Mouse (Mus musculus) midbrain, embryonic 13.5 days (tissue): Measurements from ENCODE around the gene Gm21992. TPM values are rescaled to one million over a fixed set of nuclear protein-coding genes. Genes with fewer than 3 reads are reported as not detected.

Source experiments
- ATAC-seq: fragments of 200-750 bp; cut with Nextera tagmentation; 2 replicates; pipeline ENCODE4 v1.8.0; 2017; ENCODE audit warnings: mild to moderate bottlenecking, moderate TSS enrichment, moderate library complexity
- H3K27ac ChIP-seq: fragments of 300-500 bp; sonication (generic); 2 replicates; pipeline ENCODE4 v1.5.1; 2015; ENCODE audit warnings: inconsistent platforms, mild to moderate bottlenecking, moderate library complexity
- H3K27me3 ChIP-seq: fragments of 300-500 bp; sonication (generic); 2 replicates; pipeline ENCODE4 v1.6.1; 2015; ENCODE audit warnings: mild to moderate bottlenecking, inconsistent platforms
- H3K36me3 ChIP-seq: fragments of 300-500 bp; sonication (generic); 2 replicates; pipeline ENCODE4 v1.6.1; 2015; ENCODE audit warnings: mild to moderate bottlenecking, inconsistent platforms
- H3K4me1 ChIP-seq: fragments of 300-500 bp; sonication (generic); replicated peaks from 2 replicates; pipeline ENCODE4 v1.6.1; 2015; ENCODE audit warnings: inconsistent platforms
- H3K4me2 ChIP-seq: fragments of 300-500 bp; sonication (generic); replicated peaks from 2 replicates; pipeline ENCODE4 v1.6.1; 2015; ENCODE audit warnings: moderate library complexity, mild to moderate bottlenecking, inconsistent platforms
- H3K4me3 ChIP-seq: fragments of 300-500 bp; sonication (generic); replicated peaks from 2 replicates; pipeline ENCODE4 v1.5.1; 2015; ENCODE audit warnings: mild to moderate bottlenecking, inconsistent platforms
- H3K9ac ChIP-seq: fragments of 300-500 bp; sonication (generic); replicated peaks from 2 replicates; pipeline ENCODE4 v1.6.1; 2015; ENCODE audit warnings: mild to moderate bottlenecking, inconsistent platforms
- H3K9me3 ChIP-seq: fragments of 300-500 bp; sonication (generic); 2 replicates; pipeline ENCODE4 v1.6.1; 2016; ENCODE audit warnings: mild to moderate bottlenecking, inconsistent platforms
- WGBS: fragments of 180-500 bp; shearing (Covaris S2); methylation state at CpG from one replicate; pipeline ENCODE4 v1.1.7; 2015; 5-methylcytosine and 5-hydroxymethylcytosine counted together
- polyA plus RNA-seq: library from polyadenylated mRNA; unstranded; fragments of >200 nt; fragmentation: Nextera tagmentation; extraction: Ambion mirVana; gene quantifications from 2 replicates; pipeline ENCODE4 v1.2.1, GENCODE M21; 2015

Gm21992 gene
- polyA plus RNA-seq, 1 experiment from 2014 or later: 30.9 TPM

- H3K9me3 ChIP-seq: no peaks in the 10 kb centered on the region
- WGBS: 76% methylated on average over 9 of the region's 9 CpGs
- H3K4me1 ChIP-seq: no peaks in the 10 kb centered on the region
- ATAC-seq: no peak
- H3K27me3 ChIP-seq: no peaks in the 10 kb centered on the region
- peaks cover 97% of the 10 kb centered on the region for H3K36me3 ChIP-seq
- H3K4me2 ChIP-seq: no peak overlapping the region
- H3K4me3 ChIP-seq: no peak overlapping the region
- peak overlapping the region; percentile 15; the same call in 1 of the 2 replicates for H3K9ac ChIP-seq
- H3K27ac ChIP-seq: no peak overlapping the region
Observed at GRCm38 (mm10) chr19:4745057-4745456, 66.4 kb downstream of the Gm21992 start.

DNA sequence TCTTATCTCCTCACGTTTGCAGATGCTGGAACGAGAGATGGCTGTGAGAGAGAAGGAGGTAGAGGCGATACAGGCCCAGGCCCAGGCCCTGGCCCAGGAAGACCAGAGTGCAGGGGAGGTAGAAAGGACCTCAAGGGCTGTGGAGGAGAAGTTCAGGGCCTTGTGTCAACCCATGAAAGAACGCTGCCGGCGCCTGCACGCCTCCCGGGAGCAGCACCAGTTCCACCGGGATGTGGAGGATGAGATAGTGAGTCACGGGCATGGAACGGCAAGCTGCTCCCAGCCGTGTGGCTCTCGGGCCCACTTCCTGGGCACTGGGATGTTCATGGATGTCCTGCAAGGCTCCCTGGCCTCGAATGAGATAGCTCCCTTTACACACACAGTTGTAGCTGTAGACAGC lies 67.4 kb downstream of the Gm21992 start:
- no peaks in the 10 kb centered on the region for H3K4me1 ChIP-seq
- ATAC-seq: no peak
- no peak overlapping the region for H3K4me2 ChIP-seq
- no peaks in the 10 kb centered on the region for H3K27me3 ChIP-seq
- H3K9ac ChIP-seq: no peak overlapping the region
- peaks cover 97% of the 10 kb centered on the region for H3K36me3 ChIP-seq
- no peaks in the 10 kb centered on the region for H3K9me3 ChIP-seq
- no peak overlapping the region for H3K4me3 ChIP-seq
- WGBS: 79% methylated on average over 14 of the region's 14 CpGs
- H3K27ac ChIP-seq: no peak overlapping the region

DNA sequence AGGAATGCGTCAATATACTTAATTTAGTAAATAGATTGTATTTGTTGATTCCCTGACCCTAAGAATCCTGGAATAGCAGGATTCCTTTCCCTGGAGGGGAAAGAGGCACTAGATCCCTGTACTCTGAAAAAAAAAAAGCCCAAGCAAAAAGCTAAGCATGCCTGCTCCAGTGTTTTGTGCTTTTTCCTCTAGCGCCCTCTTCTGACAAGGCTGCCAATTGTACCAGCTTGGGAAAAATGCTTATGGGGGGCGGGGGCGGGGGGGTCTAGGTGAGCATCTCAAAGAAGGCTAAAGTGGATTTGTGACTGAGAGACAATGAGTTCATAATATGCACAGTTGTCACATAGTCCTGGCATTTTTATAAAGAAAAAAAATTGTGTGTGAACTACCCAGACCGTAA lies 67.9 kb downstream of the Gm21992 start:
- 37% methylated on average over 5 of the region's 5 CpGs for WGBS
- Histone ChIP-seq H3K36me3 (peaks cover 94% of the 10 kb centered on the region), H3K27me3 (no peaks in the 10 kb centered on the region), H3K9ac (no peak overlapping the region), H3K27ac (no peak overlapping the region), H3K4me2 (no peak overlapping the region), H3K4me3 (no peak overlapping the region), H3K4me1 (no peaks in the 10 kb centered on the region), H3K9me3 (no peaks in the 10 kb centered on the region)
- ATAC-seq: no peak

DNA sequence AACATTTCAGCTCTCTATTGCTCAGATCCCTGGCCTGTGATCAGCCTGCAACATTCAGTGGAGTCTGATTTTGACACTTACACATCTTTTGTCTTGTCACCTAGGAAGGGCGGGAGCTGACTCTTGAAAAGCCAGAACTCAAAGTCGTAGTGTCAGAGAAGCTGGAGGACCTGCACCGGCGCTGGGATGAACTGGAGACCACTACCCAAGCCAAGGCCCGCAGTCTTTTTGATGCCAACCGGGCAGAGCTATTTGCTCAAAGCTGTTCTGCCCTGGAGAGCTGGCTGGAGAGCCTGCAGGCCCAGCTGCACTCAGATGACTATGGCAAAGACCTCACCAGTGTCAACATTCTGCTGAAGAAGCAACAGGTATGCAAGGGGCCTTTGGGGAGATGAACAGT lies 69.2 kb downstream of the Gm21992 start:
- 93% methylated on average over 6 of the region's 6 CpGs for WGBS
- no peak for ATAC-seq
- no peak overlapping the region for H3K4me3 ChIP-seq
- no peak overlapping the region for H3K9ac ChIP-seq
- no peaks in the 10 kb centered on the region for H3K9me3 ChIP-seq
- H3K27ac ChIP-seq: no peak overlapping the region
- H3K4me1 ChIP-seq: no peaks in the 10 kb centered on the region
- H3K4me2 ChIP-seq: no peak overlapping the region
- H3K27me3 ChIP-seq: no peaks in the 10 kb centered on the region
- H3K36me3 ChIP-seq: peaks cover 94% of the 10 kb centered on the region

DNA sequence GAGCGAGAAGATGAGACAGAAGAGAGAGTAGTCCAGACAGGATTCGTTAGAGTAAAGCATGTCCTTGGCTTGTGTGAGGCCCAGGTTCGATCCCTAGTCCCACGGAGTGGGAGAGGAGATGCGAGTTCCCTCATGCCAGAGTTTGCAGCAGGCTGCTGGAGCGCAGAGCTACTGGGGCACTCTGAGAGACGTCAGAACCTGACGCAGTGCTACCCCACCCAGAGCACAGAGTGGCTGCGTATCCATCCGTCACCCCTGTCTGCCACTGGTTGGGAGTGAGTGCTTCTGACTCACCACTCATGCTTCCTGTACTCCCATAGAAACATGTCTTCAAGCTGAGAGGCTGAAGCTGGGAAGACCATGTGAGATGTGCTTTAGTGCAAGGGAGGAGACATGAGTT lies 69.9 kb downstream of the Gm21992 start:
- ATAC-seq: no peak
- Histone ChIP-seq H3K4me1 (no peaks in the 10 kb centered on the region), H3K27me3 (no peaks in the 10 kb centered on the region), H3K9me3 (no peaks in the 10 kb centered on the region), H3K36me3 (peaks cover 93% of the 10 kb centered on the region), H3K9ac (no peak overlapping the region), H3K4me2 (no peak overlapping the region), H3K4me3 (no peak overlapping the region), H3K27ac (no peak overlapping the region)
- 84% methylated on average over 10 of the region's 10 CpGs for WGBS

DNA sequence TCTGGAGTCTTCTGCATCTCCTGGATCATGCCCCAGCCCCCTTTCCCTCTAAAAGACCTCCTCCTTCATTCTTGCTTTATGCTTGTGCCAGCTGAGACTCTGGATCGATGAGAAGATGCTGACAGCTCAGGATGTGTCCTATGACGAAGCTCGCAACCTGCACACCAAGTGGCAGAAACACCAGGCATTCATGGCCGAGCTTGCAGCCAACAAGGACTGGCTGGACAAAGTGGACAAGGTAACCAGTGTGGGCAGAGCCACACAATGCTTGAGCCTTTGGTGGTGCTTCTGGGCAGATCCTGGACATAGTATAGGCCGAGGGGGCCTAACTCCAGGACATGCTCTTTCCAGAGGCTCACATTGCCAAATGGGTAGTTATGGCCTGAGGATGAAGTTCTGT lies 71.7 kb downstream of the Gm21992 start:
- no peak overlapping the region for H3K9ac ChIP-seq
- H3K36me3 ChIP-seq: peaks cover 90% of the 10 kb centered on the region
- H3K4me2 ChIP-seq: no peak overlapping the region
- no peak for ATAC-seq
- H3K9me3 ChIP-seq: no peaks in the 10 kb centered on the region
- no peak overlapping the region for H3K4me3 ChIP-seq
- H3K27me3 ChIP-seq: no peaks in the 10 kb centered on the region
- WGBS: 92% methylated on average over 5 of the region's 5 CpGs
- no peak overlapping the region for H3K27ac ChIP-seq
- H3K4me1 ChIP-seq: no peaks in the 10 kb centered on the region

- Histone ChIP-seq H3K27ac (no peak overlapping the region), H3K9me3 (no peaks in the 10 kb centered on the region)
- ATAC-seq: no peak
Observed at GRCm38 (mm10) chr19:4739053-4739452, 72.4 kb downstream of the Gm21992 start.

DNA sequence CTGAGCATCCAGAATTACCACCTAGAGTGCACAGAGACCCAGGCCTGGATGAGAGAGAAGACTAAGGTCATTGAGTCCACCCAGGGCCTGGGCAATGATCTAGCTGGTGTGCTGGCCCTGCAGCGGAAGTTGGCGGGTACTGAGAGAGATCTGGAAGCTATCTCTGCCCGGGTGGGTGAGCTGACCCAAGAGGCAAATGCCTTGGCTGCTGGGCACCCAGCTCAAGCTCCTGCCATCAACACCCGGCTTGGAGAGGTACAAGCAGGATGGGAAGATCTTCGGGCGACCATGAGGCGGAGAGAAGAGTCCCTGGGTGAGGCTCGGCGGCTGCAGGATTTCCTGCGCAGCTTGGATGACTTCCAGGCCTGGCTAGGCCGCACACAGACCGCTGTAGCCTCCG lies 73.5 kb downstream of the Gm21992 start:
- peaks cover 93% of the 10 kb centered on the region for H3K36me3 ChIP-seq
- H3K9ac ChIP-seq: no peak overlapping the region
- H3K4me2 ChIP-seq: no peak overlapping the region
- no peaks in the 10 kb centered on the region for H3K27me3 ChIP-seq
- H3K9me3 ChIP-seq: no peaks in the 10 kb centered on the region
- 94% methylated on average over 13 of the region's 13 CpGs for WGBS
- H3K27ac ChIP-seq: no peak overlapping the region
- H3K4me3 ChIP-seq: no peak overlapping the region
- H3K4me1 ChIP-seq: no peaks in the 10 kb centered on the region
- ATAC-seq: no peak

More at GRCm38 (mm10) chr19:4739053-4739452, 72.4 kb downstream of the Gm21992 start:
- Histone ChIP-seq H3K27me3 (no peaks in the 10 kb centered on the region), H3K36me3 (peaks cover 90% of the 10 kb centered on the region), H3K4me1 (no peaks in the 10 kb centered on the region), H3K4me3 (no peak overlapping the region), H3K9ac (no peak overlapping the region), H3K4me2 (no peak overlapping the region)
- 92% methylated on average over 11 of the region's 11 CpGs for WGBS

DNA sequence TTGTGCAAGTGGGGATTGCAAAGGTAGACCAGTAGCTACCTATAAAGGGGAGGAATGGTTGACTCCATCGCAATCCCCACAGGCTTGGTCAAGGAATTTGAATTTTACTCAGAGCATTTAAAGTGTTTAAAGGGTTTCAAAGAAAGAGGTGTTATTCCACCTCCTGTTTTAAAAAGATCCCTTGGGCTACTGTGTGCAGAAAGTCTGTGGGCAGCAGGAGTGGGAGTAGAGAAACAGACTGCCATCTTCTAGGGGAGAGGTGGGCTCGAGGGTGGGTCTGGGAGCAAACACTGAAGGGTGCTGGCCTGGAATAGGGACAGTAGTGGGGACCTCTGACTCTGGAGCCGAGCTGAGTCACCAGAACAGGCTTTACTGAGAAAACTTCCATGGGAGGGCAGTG lies 78.4 kb downstream of the Gm21992 start:
- Histone ChIP-seq H3K27me3 (no peaks in the 10 kb centered on the region), H3K4me1 (no peaks in the 10 kb centered on the region), H3K4me3 (no peak overlapping the region), H3K36me3 (peaks cover 94% of the 10 kb centered on the region), H3K4me2 (no peak overlapping the region), H3K27ac (no peak overlapping the region), H3K9ac (no peak overlapping the region), H3K9me3 (no peaks in the 10 kb centered on the region)
- 87% methylated on average over 3 of the region's 3 CpGs for WGBS
- ATAC-seq: no peak

DNA sequence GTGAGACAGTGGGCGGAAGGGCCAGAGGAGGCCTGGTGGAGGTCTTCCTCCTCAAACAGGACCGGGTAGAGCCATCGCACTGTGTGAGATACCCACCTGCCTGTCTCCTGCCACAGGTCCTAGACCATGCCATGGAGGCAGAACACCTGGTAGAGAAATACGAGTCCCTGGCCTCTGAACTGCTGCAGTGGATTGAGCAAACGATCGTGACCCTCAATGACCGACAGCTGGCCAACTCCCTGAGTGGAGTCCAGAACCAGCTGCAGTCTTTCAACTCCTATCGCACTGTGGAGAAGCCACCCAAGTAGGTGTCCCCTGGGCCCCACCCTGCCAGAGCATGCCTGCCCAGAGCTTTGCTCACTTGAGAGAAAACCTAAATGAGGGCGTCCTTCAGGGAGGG lies 82.2 kb downstream of the Gm21992 start:
- H3K27ac ChIP-seq: no peak overlapping the region
- ATAC-seq: no peak
- H3K27me3 ChIP-seq: no peaks in the 10 kb centered on the region
- H3K4me3 ChIP-seq: no peak overlapping the region
- peaks cover 96% of the 10 kb centered on the region for H3K36me3 ChIP-seq
- no peak overlapping the region for H3K9ac ChIP-seq
- H3K9me3 ChIP-seq: no peaks in the 10 kb centered on the region
- whole genome bisulfite sequencing: 93% methylated on average over 9 of the region's 9 CpGs
- no peak overlapping the region for H3K4me2 ChIP-seq
- no peaks in the 10 kb centered on the region for H3K4me1 ChIP-seq

DNA sequence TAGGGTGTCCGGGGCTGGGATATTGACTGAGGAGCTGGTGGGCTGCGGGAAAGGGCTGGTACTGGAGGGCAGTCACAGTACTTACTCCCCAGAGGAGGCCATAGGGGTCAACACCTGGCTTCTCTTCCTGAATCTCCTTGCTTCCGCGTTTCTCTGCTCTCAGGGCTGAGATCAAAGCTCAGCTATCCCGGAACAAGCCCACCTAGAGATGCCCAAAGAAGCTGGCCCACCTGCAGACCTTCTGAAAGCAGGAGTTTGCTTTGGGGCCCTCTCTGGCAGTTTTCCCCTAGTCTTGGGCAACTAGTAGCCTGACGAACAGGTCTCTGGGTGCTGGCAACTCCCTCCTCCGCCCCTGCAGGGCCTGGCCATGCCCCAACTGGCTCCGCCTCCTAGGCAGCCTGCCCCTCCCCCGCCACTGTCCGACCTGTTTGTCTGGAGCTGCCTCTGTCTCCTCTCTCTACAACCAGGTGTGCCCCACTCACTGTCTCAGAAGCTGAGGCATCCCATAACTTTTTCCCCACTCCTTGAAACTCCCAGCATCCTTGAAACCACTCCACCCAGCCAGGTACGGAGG lies 90.7 kb downstream of the Gm21992 start:
- H3K27ac ChIP-seq: no peak overlapping the region
- no peaks in the 10 kb centered on the region for H3K9me3 ChIP-seq
- H3K4me1 ChIP-seq: peaks cover 20% of the 10 kb centered on the region; the same call in 1 of the 2 replicates
- no peaks in the 10 kb centered on the region for H3K27me3 ChIP-seq
- no peak overlapping the region for H3K4me3 ChIP-seq
- 0 out of 2 replicates have a peak, but pooled peaks have one; percentile 48 for ATAC-seq
- 26% methylated on average over 11 of the region's 11 CpGs for WGBS
- H3K9ac ChIP-seq: 0 out of 2 replicates have a peak overlapping the region, but pooled peaks have one; percentile 2
- peaks cover 49% of the 10 kb centered on the region for H3K36me3 ChIP-seq
- no peak overlapping the region for H3K4me2 ChIP-seq

DNA sequence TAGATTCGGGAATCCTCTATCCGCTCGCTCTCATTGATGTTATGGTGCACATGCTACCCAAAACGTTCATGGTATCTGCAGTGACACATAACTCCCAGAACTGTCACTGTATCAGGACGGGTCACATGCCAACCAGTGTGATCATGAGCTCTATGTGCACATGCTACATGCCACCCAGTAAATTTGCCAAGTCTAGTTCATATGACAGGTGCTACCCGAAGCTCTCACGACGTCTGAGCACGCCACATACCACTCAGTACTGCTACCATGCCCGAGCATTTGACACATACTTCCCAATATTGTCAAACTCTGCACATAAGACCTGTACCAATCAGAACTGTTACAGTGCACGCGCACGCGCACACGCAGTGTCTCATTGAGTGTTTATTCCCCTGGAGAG lies 91.3 kb downstream of the Gm21992 start:
- H3K27me3 ChIP-seq: no peaks in the 10 kb centered on the region
- H3K36me3 ChIP-seq: peaks cover 43% of the 10 kb centered on the region
- H3K4me1 ChIP-seq: peaks cover 21% of the 10 kb centered on the region
- H3K9me3 ChIP-seq: no peaks in the 10 kb centered on the region
- 0 out of 2 replicates have a peak overlapping the region, but pooled peaks have one; percentile 2 for H3K9ac ChIP-seq
- H3K4me3 ChIP-seq: no peak overlapping the region
- H3K4me2 ChIP-seq: no peak overlapping the region
- 83% methylated on average over 15 of the region's 15 CpGs for WGBS
- ATAC-seq: no peak
- no peak overlapping the region for H3K27ac ChIP-seq

DNA sequence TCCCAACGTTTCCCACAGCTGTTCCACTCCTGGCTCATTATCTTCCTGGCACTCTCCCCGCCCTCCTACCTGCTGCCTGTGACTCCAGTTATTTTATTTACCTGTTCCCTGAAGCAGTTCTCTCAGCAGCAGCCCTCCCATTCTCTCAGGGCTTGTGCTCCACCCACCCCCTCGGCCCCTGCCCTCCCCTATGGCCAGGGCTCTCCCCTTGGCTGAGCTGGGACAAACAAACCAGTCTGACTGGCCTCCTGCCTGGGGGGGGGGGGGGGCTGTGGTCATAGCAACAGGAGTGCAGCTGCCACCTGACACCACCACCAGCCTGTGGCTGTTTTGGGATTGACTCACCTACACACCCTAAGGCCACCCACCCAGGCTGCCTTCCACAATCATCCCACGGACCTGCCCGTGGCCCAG lies 92.1 kb downstream of the Gm21992 start:
- H3K27me3 ChIP-seq: no peaks in the 10 kb centered on the region
- H3K36me3 ChIP-seq: peaks cover 36% of the 10 kb centered on the region
- 17% methylated on average over 5 of the region's 5 CpGs for whole genome bisulfite sequencing

More for the DNA sequence above, 92.1 kb downstream of the Gm21992 start:
- no peaks in the 10 kb centered on the region for H3K9me3 ChIP-seq
- H3K9ac ChIP-seq: no peak overlapping the region
- peaks cover 29% of the 10 kb centered on the region for H3K4me1 ChIP-seq
- no peak for ATAC-seq
- no peak overlapping the region for H3K4me2 ChIP-seq
- no peak overlapping the region for H3K27ac ChIP-seq
- H3K4me3 ChIP-seq: no peak overlapping the region
